Mouse (Mus musculus) heart, embryonic 16.5 days (tissue): ENCODE results near the gene Fam227b. TPM values are rescaled to one million over a fixed set of nuclear protein-coding genes. Genes with fewer than 3 reads are reported as not detected.
A peak's percentile ranks its signal among the peaks of the same experiment; 100 is the strongest.

ENCODE experiments used
- ATAC-seq: fragments of 200-750 bp; cut with Nextera tagmentation; replicated peaks from 2 replicates; pipeline ENCODE4 v1.8.0; 2017; ENCODE audit warnings: moderate number of reproducible peaks; ENCODE audit not compliant: insufficient read depth, low FRiP score; ENCODE audit errors: extremely low read depth
- H3K27ac ChIP-seq: fragments of 300-500 bp; sonication (generic); 2 replicates; pipeline ENCODE4 v1.5.1; 2014; ENCODE audit warnings: mild to moderate bottlenecking, low read length, control low read depth, moderate library complexity
- H3K27me3 ChIP-seq: fragments of 300-500 bp; sonication (generic); 2 replicates; pipeline ENCODE4 v1.6.1; 2014; ENCODE audit warnings: low read length, mixed read lengths; ENCODE audit not compliant: control insufficient read depth, insufficient read depth
- H3K36me3 ChIP-seq: fragments of 300-500 bp; sonication (generic); 2 replicates; pipeline ENCODE4 v1.6.1; 2014; ENCODE audit not compliant: control insufficient read depth, insufficient read depth
- H3K4me1 ChIP-seq: fragments of 300-500 bp; sonication (generic); 2 replicates; pipeline ENCODE4 v1.6.1; 2014; ENCODE audit warnings: low read length, mixed read lengths; ENCODE audit not compliant: control insufficient read depth, insufficient read depth
- H3K4me2 ChIP-seq: fragments of 300-500 bp; sonication (generic); 2 replicates; pipeline ENCODE4 v1.6.1; 2014; ENCODE audit warnings: low read depth, mild to moderate bottlenecking, control low read depth, low read length
- H3K4me3 ChIP-seq: fragments of 300-500 bp; sonication (generic); 2 replicates; pipeline ENCODE4 v1.5.1; 2014; ENCODE audit warnings: mild to moderate bottlenecking, control low read depth, low read length
- H3K9ac ChIP-seq: fragments of 300-500 bp; sonication (generic); 2 replicates; pipeline ENCODE4 v1.6.1; 2014; ENCODE audit warnings: low read length, control low read depth
- H3K9me3 ChIP-seq: fragments of 300-500 bp; sonication (generic); replicated peaks from 2 replicates; pipeline ENCODE4 v1.6.1; 2016; ENCODE audit warnings: low read length; ENCODE audit not compliant: control insufficient read depth
- WGBS: fragments of 180-500 bp; shearing (Covaris S2); extraction: QIAGEN DNeasy Blood & Tissue Kit; methylation state at CpG from one replicate; pipeline ENCODE4 v1.1.7; 2014; 5-methylcytosine and 5-hydroxymethylcytosine counted together
- polyA plus RNA-seq: library from polyadenylated mRNA; unstranded; fragments of >200 nt; fragmentation: Nextera tagmentation; extraction: Ambion mirVana; gene quantifications from 2 replicates; pipeline ENCODE4 v1.2.1, GENCODE M21; 2015

The Fam227b gene
- polyA plus RNA-seq, 1 experiment from 2014 or later, result not detected

DNA sequence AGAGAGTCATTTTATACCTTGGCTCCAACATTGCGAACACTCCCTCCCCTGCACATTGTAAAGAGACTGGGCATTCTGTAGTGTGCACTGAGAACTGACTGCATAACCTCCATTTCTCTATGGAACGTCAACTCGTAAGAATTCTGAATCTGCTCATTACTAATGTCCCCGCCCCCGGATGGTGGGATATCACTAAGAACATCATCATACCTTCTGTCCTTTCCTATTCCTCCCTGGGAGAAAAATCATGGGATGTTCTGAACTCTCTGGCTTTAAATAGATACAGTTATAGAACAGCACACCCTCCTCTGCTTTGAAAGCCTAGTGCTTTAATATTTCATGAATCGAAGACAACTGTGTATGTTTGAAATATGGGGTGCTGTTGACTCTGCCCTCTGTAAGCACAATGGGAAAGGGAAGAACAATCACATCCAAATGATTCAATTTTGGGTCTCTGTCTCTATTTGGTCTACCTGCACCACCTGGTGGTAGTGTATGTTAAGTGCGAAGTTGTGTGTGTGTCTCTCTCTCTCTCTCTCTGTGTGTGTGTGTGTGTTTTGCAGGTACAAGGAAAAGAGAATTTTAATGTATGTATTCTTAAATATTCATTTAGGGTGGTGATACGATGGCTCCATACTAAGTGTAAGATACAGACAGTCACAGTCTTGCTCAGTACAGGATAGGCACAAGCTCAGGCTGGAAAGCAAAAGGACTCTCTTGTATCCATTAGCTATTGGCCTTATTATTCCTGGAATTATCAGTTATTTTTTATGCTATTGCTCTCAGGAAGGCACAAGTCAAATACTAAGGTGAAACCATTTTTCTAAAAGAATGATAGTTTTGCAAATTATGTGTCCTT, 118.5 kb downstream of the Fam227b start:
- Histone ChIP-seq H3K36me3 (no peaks in the 10 kb centered on the region), H3K9ac (no peak overlapping the region), H3K4me2 (no peak overlapping the region), H3K27me3 (no peaks in the 10 kb centered on the region), H3K4me1 (peaks cover 3% of the 10 kb centered on the region; the same call in 1 of the 2 replicates), H3K9me3 (no peaks in the 10 kb centered on the region), H3K4me3 (no peak overlapping the region), H3K27ac (no peak overlapping the region)
- 73% methylated on average over 8 of the region's 8 CpGs for WGBS
- ATAC-seq, result no peak

DNA sequence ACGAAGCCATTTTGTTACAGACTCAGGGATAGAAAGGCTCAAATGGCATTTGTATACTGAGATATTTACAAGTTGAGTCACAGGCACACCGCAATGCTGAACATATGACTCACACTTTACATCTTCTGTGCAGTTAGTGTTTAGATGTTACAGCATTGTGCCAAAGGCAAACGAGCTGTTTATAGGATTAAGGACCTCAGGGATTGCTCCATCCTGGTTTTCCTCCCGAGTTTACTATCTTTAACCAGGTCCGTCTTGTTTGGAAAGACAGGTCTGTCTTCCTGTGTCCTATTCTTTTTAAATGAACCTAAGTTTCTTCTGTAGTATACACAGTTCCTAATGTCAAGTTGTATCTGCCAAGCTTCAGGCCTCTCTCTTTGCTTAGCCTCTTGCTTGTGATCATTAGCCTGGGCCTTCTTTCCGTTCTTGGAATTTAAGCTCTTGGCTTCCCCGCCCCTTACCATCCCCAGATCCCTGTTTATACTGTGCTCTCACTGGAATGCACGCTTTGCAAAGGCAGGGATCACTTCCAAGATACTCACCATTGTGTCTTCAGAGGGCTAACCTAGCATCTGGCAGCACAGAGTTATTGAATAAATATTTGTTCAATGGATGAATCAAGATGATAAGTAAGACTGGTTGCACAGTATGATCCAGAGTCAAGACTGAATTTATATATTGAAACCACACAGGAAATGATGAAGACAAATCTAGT, 120.5 kb downstream of the Fam227b start:
- Histone ChIP-seq H3K36me3 (no peaks in the 10 kb centered on the region), H3K27me3 (no peaks in the 10 kb centered on the region), H3K4me3 (no peak overlapping the region), H3K4me1 (peaks cover 3% of the 10 kb centered on the region; the same call in 1 of the 2 replicates), H3K9ac (no peak overlapping the region), H3K9me3 (no peaks in the 10 kb centered on the region), H3K27ac (no peak overlapping the region), H3K4me2 (no peak overlapping the region)
- no peak for ATAC-seq
- WGBS, result 59% methylated on average over 8 of the region's 8 CpGs

DNA sequence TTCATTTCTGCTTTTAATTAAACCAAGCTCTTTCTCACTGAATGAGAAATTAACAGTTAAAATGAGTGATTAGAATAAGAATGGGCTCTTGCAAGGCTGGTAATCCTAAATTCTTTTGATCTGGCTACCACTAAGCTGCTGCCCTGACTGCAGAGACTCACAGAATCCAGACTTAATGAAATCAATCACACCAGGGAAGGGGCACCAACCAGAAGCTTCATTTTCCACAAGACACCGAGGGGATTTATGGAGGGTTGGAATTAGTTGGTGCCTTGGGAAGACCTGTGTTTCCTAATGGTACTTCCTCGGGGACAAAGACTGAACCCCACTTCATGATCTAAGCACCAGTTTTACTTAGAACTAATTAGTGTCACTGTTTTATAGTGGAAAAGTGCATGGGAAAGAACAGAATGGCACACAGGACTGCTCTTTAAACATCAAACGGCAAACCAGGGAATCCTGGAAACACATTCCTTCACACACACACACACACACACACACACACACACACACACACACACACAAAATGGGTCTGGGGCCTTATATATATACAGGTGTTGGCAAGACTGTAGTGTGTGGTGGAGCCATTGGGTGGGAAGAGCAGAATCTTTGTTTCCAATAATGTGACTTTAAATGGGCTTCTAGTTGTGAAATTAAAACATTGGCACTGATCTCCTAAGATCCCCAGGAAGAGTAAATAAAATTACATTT, 135.9 kb downstream of the Fam227b start:
- no peaks in the 10 kb centered on the region for H3K9me3 ChIP-seq
- ATAC-seq, result no peak
- WGBS, result 69% methylated on average over 3 of the region's 3 CpGs
- H3K36me3 ChIP-seq, result no peaks in the 10 kb centered on the region
- H3K27me3 ChIP-seq, result no peaks in the 10 kb centered on the region
- H3K27ac ChIP-seq, result no peak overlapping the region
- no peak overlapping the region for H3K4me3 ChIP-seq
- no peak overlapping the region for H3K9ac ChIP-seq
- no peaks in the 10 kb centered on the region; the same call in 1 of the 2 replicates for H3K4me1 ChIP-seq
- no peak overlapping the region for H3K4me2 ChIP-seq

DNA sequence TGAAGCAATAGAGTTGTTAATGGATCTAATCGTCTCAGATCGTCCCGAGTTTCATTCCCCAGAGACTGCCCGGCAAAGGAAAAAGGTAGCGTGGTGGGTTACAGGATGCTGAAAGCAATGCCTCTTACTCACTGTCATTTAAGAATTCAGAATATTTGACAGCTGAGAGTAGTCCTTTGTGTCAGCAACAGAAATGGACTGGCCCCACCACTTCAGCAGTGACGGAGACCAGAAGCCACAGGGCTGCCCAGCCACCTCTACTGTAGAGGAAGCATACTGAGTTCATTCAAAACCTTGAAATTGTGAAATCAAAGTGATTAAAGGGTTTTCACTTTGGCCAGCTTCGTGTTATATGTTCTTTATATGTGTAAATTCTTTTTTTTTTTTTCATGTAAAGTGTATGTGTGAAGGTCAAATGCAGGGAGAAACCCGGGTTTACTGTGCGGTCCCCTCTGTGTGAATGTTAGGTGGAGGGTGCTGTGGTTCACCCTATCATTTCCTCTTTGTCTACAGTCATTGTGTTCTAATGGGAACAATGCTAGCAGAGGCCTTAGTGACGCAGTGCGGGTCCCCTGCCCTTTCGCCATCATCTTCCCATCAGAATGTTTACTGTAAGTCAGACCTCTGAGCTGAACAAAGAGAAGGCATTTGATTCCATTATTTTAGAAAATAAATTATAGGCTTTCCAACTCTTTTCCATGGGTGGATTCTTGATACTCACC, 136.7 kb downstream of the Fam227b start:
- WGBS, result 37% methylated on average over 12 of the region's 12 CpGs
- Histone ChIP-seq H3K27me3 (no peaks in the 10 kb centered on the region), H3K36me3 (no peaks in the 10 kb centered on the region), H3K4me1 (no peaks in the 10 kb centered on the region; the same call in 1 of the 2 replicates), H3K9me3 (no peaks in the 10 kb centered on the region), H3K9ac (no peak overlapping the region), H3K27ac (no peak overlapping the region), H3K4me3 (no peak overlapping the region), H3K4me2 (peak overlapping the region; percentile 34; the same call in 1 of the 2 replicates)
- ATAC-seq, result peak; percentile 67; the same call in 1 of the 2 replicates

DNA sequence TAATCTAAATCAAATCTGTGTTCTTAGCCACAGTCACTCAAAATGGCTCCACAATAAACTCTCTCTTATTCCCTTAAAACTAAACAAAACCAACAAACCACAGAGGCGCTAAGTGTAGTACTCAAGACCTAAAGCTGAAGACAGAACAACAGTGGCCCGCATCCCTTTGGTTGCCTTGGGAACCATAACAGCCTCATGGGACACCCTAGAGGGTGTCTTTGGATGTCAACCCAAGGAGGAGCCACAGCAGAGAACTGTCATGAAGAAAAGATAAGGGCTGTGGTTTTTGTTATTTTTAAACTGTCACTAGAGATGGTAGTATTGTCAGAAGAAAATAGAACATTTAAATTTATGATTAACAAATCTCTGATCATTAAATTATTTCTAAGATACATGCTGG, 145.1 kb downstream of the Fam227b start:
- Histone ChIP-seq H3K4me1 (no peaks in the 10 kb centered on the region), H3K27me3 (no peaks in the 10 kb centered on the region), H3K27ac (no peak overlapping the region), H3K9ac (no peak overlapping the region), H3K4me3 (no peak overlapping the region), H3K4me2 (no peak overlapping the region), H3K36me3 (no peaks in the 10 kb centered on the region), H3K9me3 (no peaks in the 10 kb centered on the region)
- ATAC-seq, result no peak
- whole genome bisulfite sequencing, result 77% methylated on average over 2 of the region's 2 CpGs

DNA sequence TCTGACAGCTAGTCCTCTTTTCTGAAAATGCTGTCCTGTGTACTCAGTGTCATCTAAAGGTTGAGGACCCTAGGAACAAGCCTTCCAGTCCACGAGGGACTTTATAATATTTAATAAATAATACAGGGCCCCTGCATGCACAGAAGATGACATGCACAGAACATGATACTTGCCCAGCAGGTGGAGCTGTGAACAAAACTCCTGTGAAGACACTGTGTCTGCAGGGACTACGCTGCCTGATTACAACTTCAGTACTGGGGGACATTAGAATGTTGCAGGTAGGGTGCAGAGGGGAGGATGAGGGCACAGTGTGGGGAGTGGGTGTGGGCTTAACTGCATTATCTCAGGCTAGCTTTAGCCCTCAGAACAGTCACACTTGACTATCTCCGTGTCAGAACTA, 145.7 kb downstream of the Fam227b start:
- H3K4me3 ChIP-seq, result no peak overlapping the region
- no peak for ATAC-seq
- no peaks in the 10 kb centered on the region for H3K4me1 ChIP-seq
- no peak overlapping the region for H3K27ac ChIP-seq
- no peaks in the 10 kb centered on the region for H3K27me3 ChIP-seq
- no peaks in the 10 kb centered on the region for H3K9me3 ChIP-seq
- 38% methylated on average over 3 of the region's 3 CpGs for WGBS
- no peak overlapping the region for H3K9ac ChIP-seq
- no peaks in the 10 kb centered on the region for H3K36me3 ChIP-seq
- H3K4me2 ChIP-seq, result no peak overlapping the region

DNA sequence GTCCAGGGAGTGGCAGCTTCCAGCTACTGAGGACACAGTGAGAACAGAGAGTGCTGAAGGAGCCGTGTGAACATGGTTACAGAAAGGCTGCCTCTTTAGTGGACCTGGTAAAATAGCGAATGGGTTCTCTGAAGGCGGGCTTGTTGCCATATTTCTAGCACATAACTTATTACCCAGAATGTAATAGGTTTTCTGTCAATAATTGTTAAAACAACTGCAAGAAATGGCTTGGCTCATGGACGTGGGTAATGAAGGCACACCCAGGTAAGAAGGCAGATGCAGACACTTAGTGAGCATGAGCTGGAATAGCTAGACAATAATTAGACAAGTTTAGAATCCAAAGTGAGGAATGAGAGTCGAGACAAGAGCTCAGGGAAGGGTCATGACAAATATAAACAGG, 149.5 kb downstream of the Fam227b start:
- H3K36me3 ChIP-seq, result no peaks in the 10 kb centered on the region
- WGBS, result 74% methylated on average over 5 of the region's 5 CpGs
- no peak overlapping the region for H3K4me2 ChIP-seq
- no peak for ATAC-seq
- H3K9me3 ChIP-seq, result no peaks in the 10 kb centered on the region
- H3K27ac ChIP-seq, result no peak overlapping the region
- no peaks in the 10 kb centered on the region for H3K27me3 ChIP-seq
- H3K4me3 ChIP-seq, result no peak overlapping the region
- no peak overlapping the region for H3K9ac ChIP-seq
- H3K4me1 ChIP-seq, result no peaks in the 10 kb centered on the region

DNA sequence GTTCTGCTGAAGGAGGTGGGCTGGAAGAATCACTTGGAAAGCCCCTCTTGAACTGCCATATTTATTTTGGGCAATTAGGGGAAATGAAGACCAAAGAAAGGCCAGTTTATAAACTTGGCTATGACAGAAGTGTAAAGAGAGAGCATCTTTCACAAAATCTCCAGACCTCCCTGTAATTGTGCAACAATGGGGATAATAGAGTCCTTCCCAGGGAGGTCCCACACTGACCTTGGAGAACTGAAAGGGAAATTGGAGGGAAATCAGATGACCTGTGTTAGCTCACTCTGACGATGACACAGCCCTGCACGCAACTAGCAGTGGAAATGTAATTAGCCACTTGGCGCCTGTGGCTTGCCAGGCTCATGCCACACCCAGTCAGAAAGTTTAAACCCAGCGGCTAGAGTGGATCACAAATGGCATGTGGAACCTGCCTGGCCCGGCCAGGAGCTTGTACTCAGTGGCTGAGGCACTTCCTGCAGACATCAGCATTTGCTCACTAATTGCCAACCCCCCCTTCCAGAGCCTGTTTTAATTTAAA, 175.9 kb downstream of the Fam227b start:
- Histone ChIP-seq H3K4me2 (no peak overlapping the region), H3K27ac (no peak overlapping the region), H3K27me3 (no peaks in the 10 kb centered on the region), H3K9ac (no peak overlapping the region), H3K36me3 (no peaks in the 10 kb centered on the region; the same call in 1 of the 2 replicates), H3K4me3 (no peak overlapping the region), H3K9me3 (no peaks in the 10 kb centered on the region), H3K4me1 (no peaks in the 10 kb centered on the region)
- 45% methylated on average over 5 of the region's 5 CpGs for WGBS
- no peak for ATAC-seq
